8 mouse cellular contexts compared by ENCODE assay signal in genomic region chr8:106010748-106011642, GRCm38 (mm10). TPM values are rescaled to one million over a fixed set of nuclear protein-coding genes. Genes with fewer than 3 reads are reported as not detected.
DNase-seq lines count a peak whose midpoint lies in the region; ATAC-seq and TF ChIP-seq lines count a peak whose summit lies in the region.

No protein-coding gene starts in this region.

- peak; percentile 96 for ATAC-seq in forebrain, embryonic 15.5 days (replicated peaks)
- ATAC-seq in lung, embryonic 14.5 days (ENCODE audit: insufficient read depth), result peak; percentile 97

- intact Hi-C loops in heart, postnatal 36 days (cut with DNase I), result loop anchor here (2.0 to 5.0 kb wide), 2 partner anchors 74 to 110 kb away; partner anchors contain the start of genes Pskh1 and Psmb10

- 1% methylated on average over 74 of the region's 74 CpGs for WGBS in forebrain, embryonic 15.5 days
- WGBS in lung, embryonic 14.5 days, result under 1% methylated on average over 74 of the region's 74 CpGs
- WGBS in olfactory bulb, adult 2 months, result 1% methylated on average over 74 of the region's 74 CpGs
- WGBS in thymus, adult 2 months, result 2% methylated on average over 74 of the region's 74 CpGs

- H3K4me2 ChIP-seq in forebrain, embryonic 15.5 days (replicated peaks), result peak overlapping the region; percentile 81
- H3K4me2 ChIP-seq in lung, embryonic 14.5 days, result peak overlapping the region; percentile 99

- in situ Hi-C loops in ES-E14 (cut with MboI; ENCODE audit: low sequenced_read_pairs in 2 of 2, unreplicated experiment in 2 of 2), result no loop called here

- no peaks in the 10 kb centered on the region for H3K9me3 ChIP-seq in ES-E14 (ENCODE audit: control insufficient read depth, insufficient read depth, low read depth, low read length)
- H3K9me3 ChIP-seq in forebrain, embryonic 15.5 days, result no peaks in the 10 kb centered on the region
- no peaks in the 10 kb centered on the region for H3K9me3 ChIP-seq in lung, embryonic 14.5 days (ENCODE audit: low read depth, low read length)

- H3K4me3 ChIP-seq in ES-E14 (ENCODE audit: insufficient read depth in 1 of 2, low read depth in 1 of 2, low read length in 2 of 2, poor library complexity in 1 of 2, severe bottlenecking in 1 of 2), result peak overlapping the region; percentile 79 to 95
- peak overlapping the region; percentile 76 for H3K4me3 ChIP-seq in forebrain, embryonic 15.5 days
- peak overlapping the region; percentile 61 for H3K4me3 ChIP-seq in layer of hippocampus, adult 2 months
- peak overlapping the region; percentile 93 for H3K4me3 ChIP-seq in lung, embryonic 14.5 days (ENCODE audit: low read depth, low read length)
- H3K4me3 ChIP-seq in olfactory bulb, adult 2 months (ENCODE audit: insufficient read depth, low read depth, low read length), result peak overlapping the region; percentile 93
- H3K4me3 ChIP-seq in thymus, adult 2 months (ENCODE audit: control insufficient read depth, insufficient read depth, low read length), result peak overlapping the region; percentile 81

- TF ChIP-seq CTCF in layer of hippocampus, adult 2 months (conservative IDR thresholded peaks at IDR 0.05), result 0 out of 2 replicates have a peak, but pooled peaks have one; percentile 28
- TF ChIP-seq CTCF in lung, embryonic 14.5 days (IDR thresholded peaks at IDR 0.05; ENCODE audit: low read depth), result no peak
- 0 out of 2 replicates have a peak, but pooled peaks have one; percentile 4 for TF ChIP-seq CTCF in olfactory bulb, adult 2 months (IDR thresholded peaks at IDR 0.05; ENCODE audit: insufficient read depth, low read depth, low read length)
- peak; percentile 52; the same call in 1 of the 2 replicates for TF ChIP-seq CTCF in thymus, adult 2 months (IDR thresholded peaks at IDR 0.05; ENCODE audit: borderline replicate concordance, control insufficient read depth, extremely low read depth, insufficient read depth, low read length, poor library complexity)

- no peak overlapping the region for H3K27ac ChIP-seq in ES-E14 (ENCODE audit: insufficient read depth, low read depth, low read length, poor library complexity, severe bottlenecking)
- peak overlapping the region; percentile 60 for H3K27ac ChIP-seq in forebrain, embryonic 15.5 days (replicated peaks)
- peak overlapping the region; percentile 91 for H3K27ac ChIP-seq in layer of hippocampus, adult 2 months
- peak overlapping the region; percentile 48 for H3K27ac ChIP-seq in lung, embryonic 14.5 days (ENCODE audit: low read depth)
- H3K27ac ChIP-seq in olfactory bulb, adult 2 months (ENCODE audit: insufficient read depth, low read depth, low read length), result peak overlapping the region; percentile 28; the same call in 1 of the 2 replicates
- no peak overlapping the region; the same call in 1 of the 2 replicates for H3K27ac ChIP-seq in thymus, adult 2 months (ENCODE audit: control insufficient read depth, insufficient read depth, low read length)

- H3K27me3 ChIP-seq in forebrain, embryonic 15.5 days, result no peaks in the 10 kb centered on the region
- no peaks in the 10 kb centered on the region for H3K27me3 ChIP-seq in lung, embryonic 14.5 days (ENCODE audit: insufficient read depth, low read length)
- H3K27me3 ChIP-seq in thymus, adult 2 months (ENCODE audit: control insufficient read depth, insufficient read depth, low read length), result no peaks in the 10 kb centered on the region

- DNase-seq in ES-E14 (ENCODE audit: low read depth, low spot score), result peak; percentile 92
- peak; percentile 90 for DNase-seq in cerebellum, adult 11-12 months
- DNase-seq in heart, postnatal 36 days, result peak; percentile 91 to 92
- DNase-seq in layer of hippocampus, adult 2 months (ENCODE audit: low spot score in 2 of 2), result peak; percentile 89 to 93
- DNase-seq in lung, embryonic 14.5 days, result peak; percentile 97
- peak; percentile 89 for DNase-seq in thymus, adult 2 months

- peak overlapping the region; percentile 84 for H3K9ac ChIP-seq in ES-E14 (ENCODE audit: insufficient read depth, low read depth, low read length, poor library complexity, severe bottlenecking)
- peak overlapping the region; percentile 78 for H3K9ac ChIP-seq in forebrain, embryonic 15.5 days (replicated peaks)
- peak overlapping the region; percentile 86 for H3K9ac ChIP-seq in lung, embryonic 14.5 days

- TF ChIP-seq POLR2A in olfactory bulb, adult 2 months (IDR thresholded peaks at IDR 0.05; ENCODE audit: insufficient read depth, low read depth, low read length), result peak; percentile 42; the same call in 1 of the 2 replicates
- peak; percentile 71 for TF ChIP-seq POLR2A in thymus, adult 2 months (IDR thresholded peaks at IDR 0.05; ENCODE audit: control insufficient read depth, extremely low read depth, insufficient read depth, low read length, poor library complexity)

- peaks cover 0 to 2% of the 10 kb centered on the region in 2 experiments; a peak in 1 of 4 replicates for H3K4me1 ChIP-seq in ES-E14 (ENCODE audit: control insufficient read depth in 2 of 2, insufficient read depth in 2 of 2, low read length in 2 of 2, poor library complexity in 1 of 2)
- H3K4me1 ChIP-seq in forebrain, embryonic 15.5 days, result peaks cover 20% of the 10 kb centered on the region
- peaks cover 8% of the 10 kb centered on the region; the same call in 1 of the 2 replicates for H3K4me1 ChIP-seq in lung, embryonic 14.5 days (ENCODE audit: insufficient read depth)
- peaks cover 12% of the 10 kb centered on the region for H3K4me1 ChIP-seq in olfactory bulb, adult 2 months (ENCODE audit: control insufficient read depth, insufficient read depth, low read length)
- H3K4me1 ChIP-seq in thymus, adult 2 months (replicated peaks; ENCODE audit: control insufficient read depth, insufficient read depth, low read length), result peaks cover 14% of the 10 kb centered on the region

- peaks cover 8% of the 10 kb centered on the region; the same call in 1 of the 2 replicates for H3K36me3 ChIP-seq in ES-E14 (ENCODE audit: control insufficient read depth, insufficient read depth, low read length, poor library complexity, severe bottlenecking)
- peaks cover 6% of the 10 kb centered on the region; the same call in 1 of the 2 replicates for H3K36me3 ChIP-seq in forebrain, embryonic 15.5 days
- peaks cover 13% of the 10 kb centered on the region; the same call in 1 of the 2 replicates for H3K36me3 ChIP-seq in lung, embryonic 14.5 days (ENCODE audit: insufficient read depth)
- H3K36me3 ChIP-seq in thymus, adult 2 months (ENCODE audit: control insufficient read depth, insufficient read depth, low read length), result no peaks in the 10 kb centered on the region

TF ChIP-seq in ES-E14, 5 proteins besides CTCF, POLR2A, EP300 and RAD21:
- TF ChIP-seq MAFK (IDR thresholded peaks at IDR 0.05; ENCODE audit: insufficient read depth, low read depth, low read length), result no peak
- peak; percentile 83 for TF ChIP-seq HCFC1 (IDR thresholded peaks at IDR 0.05; ENCODE audit: borderline replicate concordance, insufficient read depth, low read length)

RNA-seq across cellular contexts. Expression of gene Ddx28, which starts 0.7 kb away (rescaled TPM):
- 31.5 and 41.5 TPM in 2 replicates for total RNA-seq in ES-E14 (2012; rRNA removed)
- 22.4 and 23.0 TPM in 2 replicates for polyA plus RNA-seq in forebrain, embryonic 15.5 days (2015; fragmentation: Nextera tagmentation; extraction: Ambion mirVana)
- total RNA-seq in heart, postnatal 36 days (2021), result 10 to 100 TPM; 10.5 to 11.8 TPM
- 10 to 100 TPM; 12.4 to 14.0 TPM for total RNA-seq in layer of hippocampus, adult 2 months (2021)
- polyA plus RNA-seq in lung, embryonic 14.5 days (2014; fragmentation: Nextera tagmentation; extraction: Ambion mirVana), result 19.1 and 19.5 TPM in 2 replicates
- polyA plus RNA-seq in olfactory bulb, adult 2 months (2012; ENCODE audit: insufficient read depth, insufficient read length, low replicate concordance, missing spikeins), result not detected in 2 replicates
- 16.7 and 20.3 TPM in 2 replicates for polyA plus RNA-seq in thymus, adult 2 months (2012; rRNA removed)

RNA-seq across cellular contexts. Expression of gene Dpep2nb, which starts 5.2 kb away (rescaled TPM):
- not detected in 2 replicates for total RNA-seq in ES-E14 (2012; rRNA removed)
- polyA plus RNA-seq in forebrain, embryonic 15.5 days (2015; fragmentation: Nextera tagmentation; extraction: Ambion mirVana), result not detected in 2 replicates
- not detected for total RNA-seq in heart, postnatal 36 days (2021)
- not detected for total RNA-seq in layer of hippocampus, adult 2 months (2021)
- polyA plus RNA-seq in lung, embryonic 14.5 days (2014; fragmentation: Nextera tagmentation; extraction: Ambion mirVana), result not detected in 2 replicates
- polyA plus RNA-seq in olfactory bulb, adult 2 months (2012; ENCODE audit: insufficient read depth, insufficient read length, low replicate concordance, missing spikeins), result not detected in 2 replicates
- polyA plus RNA-seq in thymus, adult 2 months (2012; rRNA removed), result not detected in 2 replicates

RNA-seq across cellular contexts. Expression of gene Dus2, which starts 19.9 kb away (rescaled TPM):
- total RNA-seq in ES-E14 (2012; rRNA removed), result 16.8 and 17.4 TPM in 2 replicates
- polyA plus RNA-seq in forebrain, embryonic 15.5 days (2015; fragmentation: Nextera tagmentation; extraction: Ambion mirVana), result 24.1 and 26.3 TPM in 2 replicates
- total RNA-seq in heart, postnatal 36 days (2021), result 1 to 10 TPM; 7.4 to 7.6 TPM
- 10 to 100 TPM; 21.0 TPM for total RNA-seq in layer of hippocampus, adult 2 months (2021)
- 20.0 and 20.3 TPM in 2 replicates for polyA plus RNA-seq in lung, embryonic 14.5 days (2014; fragmentation: Nextera tagmentation; extraction: Ambion mirVana)
- not detected in 2 replicates for polyA plus RNA-seq in olfactory bulb, adult 2 months (2012; ENCODE audit: insufficient read depth, insufficient read length, low replicate concordance, missing spikeins)
- polyA plus RNA-seq in thymus, adult 2 months (2012; rRNA removed), result 19.8 and 22.3 TPM in 2 replicates

RNA-seq across cellular contexts. Expression of gene Dpep3, which starts 31.8 kb away (rescaled TPM):
- 1.0 and 1.5 TPM in 2 replicates for total RNA-seq in ES-E14 (2012; rRNA removed)
- not detected in 2 replicates for polyA plus RNA-seq in forebrain, embryonic 15.5 days (2015; fragmentation: Nextera tagmentation; extraction: Ambion mirVana)
- total RNA-seq in heart, postnatal 36 days (2021), result not detected
- total RNA-seq in layer of hippocampus, adult 2 months (2021), result not detected
- polyA plus RNA-seq in lung, embryonic 14.5 days (2014; fragmentation: Nextera tagmentation; extraction: Ambion mirVana), result not detected in 2 replicates
- not detected in 2 replicates for polyA plus RNA-seq in olfactory bulb, adult 2 months (2012; ENCODE audit: insufficient read depth, insufficient read length, low replicate concordance, missing spikeins)
- 0.09 TPM in 1 of 2 replicates, not detected in the other for polyA plus RNA-seq in thymus, adult 2 months (2012; rRNA removed)

RNA-seq across cellular contexts. Expression of gene Slc12a4, which starts 45.1 kb away (rescaled TPM):
- total RNA-seq in ES-E14 (2012; rRNA removed), result 70.1 and 133 TPM in 2 replicates
- 9.3 and 10.1 TPM in 2 replicates for polyA plus RNA-seq in forebrain, embryonic 15.5 days (2015; fragmentation: Nextera tagmentation; extraction: Ambion mirVana)
- 10 to 100 TPM; 48.0 to 50.3 TPM for total RNA-seq in heart, postnatal 36 days (2021)
- 10 to 100 TPM; 19.4 to 26.6 TPM for total RNA-seq in layer of hippocampus, adult 2 months (2021)
- polyA plus RNA-seq in lung, embryonic 14.5 days (2014; fragmentation: Nextera tagmentation; extraction: Ambion mirVana), result 32.9 and 35.8 TPM in 2 replicates
- polyA plus RNA-seq in olfactory bulb, adult 2 months (2012; ENCODE audit: insufficient read depth, insufficient read length, low replicate concordance, missing spikeins), result not detected in 2 replicates
- 69.3 TPM in 2 replicates for polyA plus RNA-seq in thymus, adult 2 months (2012; rRNA removed)

Comparison
In these comparisons a context has a peak if more than half of its experiments do, and no peak if none do; other contexts are left out.
1. H3K27ac ChIP-seq: peak in forebrain, embryonic 15.5 days (single experiment), layer of hippocampus, adult 2 months (single experiment), lung, embryonic 14.5 days (single experiment) and olfactory bulb, adult 2 months (single experiment); none in ES-E14 (single experiment) and thymus, adult 2 months (single experiment).
2. RNA of gene Ddx28, which starts 0.7 kb away (polyA plus RNA-seq): 22.4 to 23.0 TPM in forebrain, embryonic 15.5 days, 19.1 to 19.5 TPM in lung, embryonic 14.5 days and 16.7 to 20.3 TPM in thymus, adult 2 months; not detected in olfactory bulb, adult 2 months; every median in the first group is over 10 times any median in the second.
3. RNA of gene Dus2, which starts 19.9 kb away (polyA plus RNA-seq): 24.1 to 26.3 TPM in forebrain, embryonic 15.5 days, 20.0 to 20.3 TPM in lung, embryonic 14.5 days and 19.8 to 22.3 TPM in thymus, adult 2 months; not detected in olfactory bulb, adult 2 months; every median in the first group is over 10 times any median in the second.
4. Peak in every context shown above with its lines, with median percentiles within 50 percentile points of each other: DNase-seq, H3K4me3 ChIP-seq and H3K9ac ChIP-seq.